Mouse (Mus musculus): ENCODE data around the gene Cbll1.
"Not testable (repeated sequence)": the region's sequence is repeated elsewhere in the genome, so short reads cannot be mapped to it uniquely, and the experiment has no call there.

Cbll1 gene

GRCm38 (mm10) chr12:31498936-31499313 is 491 bp downstream of the Cbll1 start:
- DNase-seq (ENCODE audit: low spot score in 2 of 2), result no peak

DNA sequence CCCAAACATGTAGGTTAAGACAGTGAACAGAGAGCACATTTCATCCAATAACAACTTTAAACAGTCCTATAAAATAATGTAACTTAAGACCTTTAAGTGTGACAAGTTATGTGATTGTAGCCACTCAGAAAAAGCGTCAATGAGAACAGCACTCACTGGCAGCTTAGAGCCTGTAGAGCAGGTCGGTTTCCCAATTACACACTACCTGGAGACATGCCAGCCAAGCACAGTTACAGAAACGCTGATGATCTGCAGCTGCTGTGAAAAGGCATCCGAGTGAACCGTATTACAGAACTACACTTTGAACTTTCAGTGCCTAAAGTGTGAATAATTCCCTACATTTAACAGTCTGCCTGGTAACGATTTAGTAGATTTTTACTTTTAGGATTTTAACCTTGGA is 13.0 kb downstream of the Cbll1 start:
- DNase-seq (ENCODE audit: low spot score in 2 of 2), result no peak

- not testable (repeated sequence) for DNase-seq (ENCODE audit: low spot score in 2 of 2)
Measured at GRCm38 (mm10) chr12:31478182-31478581, 21.2 kb downstream of the Cbll1 start.

DNA sequence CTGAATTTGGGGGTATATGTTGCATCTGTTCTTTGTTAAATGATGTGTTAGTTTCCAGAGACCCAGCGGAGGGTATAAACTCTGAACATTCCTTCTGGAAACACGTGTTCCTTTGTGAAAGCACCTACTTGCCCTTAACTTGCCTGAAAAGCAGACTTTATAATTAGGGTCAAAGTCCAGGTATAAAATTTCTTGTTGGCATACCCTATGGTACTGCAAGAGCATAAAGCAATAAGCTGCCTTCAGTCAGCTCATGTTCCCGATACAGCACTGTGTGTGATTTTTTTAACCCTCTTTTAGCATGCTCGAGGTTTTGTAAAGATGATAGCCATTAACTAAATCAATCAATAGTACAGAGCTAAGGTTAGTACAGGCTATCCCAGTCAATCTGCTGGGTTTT is 36.8 kb downstream of the Cbll1 start:
- DNase-seq (ENCODE audit: low spot score in 2 of 2), result no peak

GRCm38 (mm10) chr12:31461371-31461770 is 38.0 kb downstream of the Cbll1 start:
- DNase-seq (ENCODE audit: low spot score in 2 of 2), result no peak

DNA sequence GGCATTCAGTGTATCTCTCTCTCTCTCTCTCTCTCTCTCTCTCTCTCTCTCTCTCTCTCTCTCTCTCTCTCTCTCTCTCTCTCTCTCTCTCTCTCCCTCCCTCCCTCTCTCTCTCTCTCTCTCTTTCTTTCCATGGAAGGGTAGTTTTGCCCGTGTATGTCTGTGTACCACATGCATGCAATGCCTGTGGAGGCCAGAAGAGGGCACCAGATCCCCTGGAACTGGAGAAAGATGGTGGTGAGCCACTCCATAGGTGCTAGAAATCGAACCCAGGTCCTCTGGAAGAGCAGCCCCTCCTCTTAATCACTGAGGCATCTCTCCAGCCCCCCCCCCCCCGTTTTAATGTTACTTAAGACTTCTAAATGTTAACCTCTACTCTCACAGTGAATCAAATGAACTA is 39.1 kb downstream of the Cbll1 start:
- DNase-seq (ENCODE audit: low spot score in 2 of 2), result not testable (repeated sequence)

DNA sequence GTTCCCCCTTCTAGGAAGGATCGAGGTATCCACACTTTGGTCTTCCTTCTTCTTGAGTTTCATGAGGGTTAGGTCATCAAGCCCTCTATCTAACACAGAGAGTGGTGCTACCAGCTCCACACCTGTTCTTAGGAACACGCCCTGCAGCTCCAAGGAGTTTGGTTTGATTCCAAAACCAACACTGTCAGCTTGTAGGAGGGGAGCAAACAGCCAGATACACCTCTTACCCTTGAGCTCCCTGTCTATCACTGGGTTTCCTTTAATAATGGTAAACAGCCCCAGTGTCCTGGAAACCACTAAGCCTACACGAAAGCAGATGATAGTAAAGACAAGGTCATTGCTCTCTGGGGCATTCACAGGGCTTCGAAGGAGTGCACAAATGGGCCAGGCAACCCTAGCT is 40.9 kb downstream of the Cbll1 start:
- DNase-seq (ENCODE audit: low spot score in 2 of 2), result no peak

DNA sequence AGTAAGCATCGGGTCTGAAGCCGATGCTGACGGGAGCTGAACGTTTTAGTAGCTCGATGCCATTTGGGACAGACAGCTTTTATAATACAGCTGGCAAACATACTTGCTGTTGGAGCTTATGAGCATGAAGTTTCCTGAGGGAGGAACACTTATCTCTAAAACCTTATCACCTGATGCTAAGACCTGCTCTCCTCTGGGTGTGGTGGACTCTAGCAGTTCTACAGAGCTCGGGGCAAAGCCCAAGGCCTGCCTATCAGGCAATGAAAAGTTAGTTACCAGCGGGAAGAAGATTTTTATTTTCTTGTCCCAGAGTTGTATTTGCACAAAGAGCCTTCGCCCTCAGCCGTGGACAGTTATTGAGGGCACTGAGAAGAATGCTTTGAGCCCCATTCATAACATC is 43.1 kb downstream of the Cbll1 start:
- DNase-seq (ENCODE audit: low spot score in 2 of 2), result no peak

- no peak for DNase-seq (ENCODE audit: low spot score in 2 of 2)
Measured at GRCm38 (mm10) chr12:31449341-31449740, 50.1 kb downstream of the Cbll1 start.

- DNase-seq (ENCODE audit: low spot score in 2 of 2), result no peak
Measured at GRCm38 (mm10) chr12:31444827-31445226, 54.6 kb downstream of the Cbll1 start.

DNA sequence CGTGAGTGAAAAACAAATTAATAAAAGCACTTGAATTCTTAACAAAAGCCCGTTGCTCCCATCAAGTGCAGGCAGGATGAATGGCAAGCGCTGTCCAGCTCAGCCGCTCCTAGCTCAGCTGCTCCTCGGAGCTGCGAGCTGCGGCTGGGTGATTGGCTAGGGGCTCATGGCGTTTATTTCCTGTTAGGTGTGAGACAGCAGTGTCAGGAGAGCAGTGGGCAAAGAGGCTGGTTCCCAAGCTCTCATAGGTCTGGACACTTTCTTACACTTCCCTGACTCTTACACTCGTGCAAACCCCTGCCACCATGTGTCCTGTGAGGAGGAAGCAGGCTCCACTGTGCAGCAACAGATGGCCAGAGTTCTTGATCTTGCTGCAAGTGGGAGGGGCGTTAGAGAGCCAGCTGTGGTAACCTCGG is 55.3 kb downstream of the Cbll1 start:
- DNase-seq (ENCODE audit: low spot score in 2 of 2), result no peak

DNA sequence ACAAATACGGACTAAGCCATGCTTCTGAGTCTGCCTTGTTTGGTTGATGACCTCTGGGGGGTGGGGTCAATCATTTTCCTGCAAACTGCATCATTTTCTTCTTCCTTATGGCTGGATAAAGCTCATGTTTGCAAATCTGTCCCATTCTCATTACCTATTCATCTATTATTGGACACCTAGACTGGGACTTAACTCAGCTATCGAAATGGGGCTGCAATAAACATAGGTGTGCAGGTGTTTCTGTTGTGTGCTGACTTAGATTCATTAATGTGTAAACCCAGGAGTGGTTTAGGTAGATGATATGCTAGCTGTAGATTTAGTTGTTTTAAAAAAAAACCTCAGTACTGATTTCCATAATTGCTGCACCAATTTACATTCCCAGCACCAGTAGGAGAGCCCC is 59.8 kb downstream of the Cbll1 start:
- DNase-seq (ENCODE audit: low spot score in 2 of 2), result no peak

- DNase-seq (ENCODE audit: low spot score in 2 of 2), result no peak
Measured at GRCm38 (mm10) chr12:31437791-31438190, 61.6 kb downstream of the Cbll1 start.
